Mouse (Mus musculus) embryonic facial prominence, embryonic 12.5 days (tissue): ENCODE measurements at regions not wholly inside any gene's neighbourhood (a gene's known extent, or its start where the extent isn't known, plus 50 kb on each side); places are given as distances from the start of the nearest gene placed in this dataset.
"Not testable (repeated sequence)": the region's sequence is repeated elsewhere in the genome, so short reads cannot be mapped to it uniquely, and the experiment has no call there.

Experiments used
- ATAC-seq: fragments of 200-750 bp; cut with Nextera tagmentation; 2 replicates; pipeline ENCODE4 v1.8.0; 2017; ENCODE audit not compliant: insufficient number of reproducible peaks, insufficient read depth, low FRiP score, low TSS enrichment
- H3K27ac ChIP-seq: fragments of 300-500 bp; sonication (generic); 2 replicates; pipeline ENCODE4 v1.5.1; 2016; ENCODE audit warnings: mild to moderate bottlenecking
- H3K27me3 ChIP-seq: fragments of 300-500 bp; sonication (generic); 2 replicates; pipeline ENCODE4 v1.6.1; 2016; ENCODE audit warnings: mild to moderate bottlenecking, moderate library complexity
- H3K36me3 ChIP-seq: fragments of 300-500 bp; sonication (generic); 2 replicates; pipeline ENCODE4 v1.6.1; 2016; ENCODE audit warnings: mild to moderate bottlenecking
- H3K4me1 ChIP-seq: fragments of 300-500 bp; sonication (generic); 2 replicates; pipeline ENCODE4 v1.6.1; 2016
- H3K4me2 ChIP-seq: fragments of 300-500 bp; sonication (generic); replicated peaks from 2 replicates; pipeline ENCODE4 v1.6.1; 2016; ENCODE audit warnings: mild to moderate bottlenecking, moderate library complexity
- H3K4me3 ChIP-seq: fragments of 300-500 bp; sonication (generic); 2 replicates; pipeline ENCODE4 v1.5.1; 2016; ENCODE audit warnings: mild to moderate bottlenecking
- H3K9ac ChIP-seq: fragments of 300-500 bp; sonication (generic); 2 replicates; pipeline ENCODE4 v1.6.1; 2016; ENCODE audit warnings: mild to moderate bottlenecking, moderate library complexity
- H3K9me3 ChIP-seq: fragments of 300-500 bp; sonication (generic); 2 replicates; pipeline ENCODE4 v1.6.1; 2016; ENCODE audit warnings: mild to moderate bottlenecking, moderate library complexity
- WGBS: fragments of 180-500 bp; shearing (Covaris S2); methylation state at CpG from one replicate; pipeline ENCODE4 v1.1.7; 2016; 5-methylcytosine and 5-hydroxymethylcytosine counted together

DNA sequence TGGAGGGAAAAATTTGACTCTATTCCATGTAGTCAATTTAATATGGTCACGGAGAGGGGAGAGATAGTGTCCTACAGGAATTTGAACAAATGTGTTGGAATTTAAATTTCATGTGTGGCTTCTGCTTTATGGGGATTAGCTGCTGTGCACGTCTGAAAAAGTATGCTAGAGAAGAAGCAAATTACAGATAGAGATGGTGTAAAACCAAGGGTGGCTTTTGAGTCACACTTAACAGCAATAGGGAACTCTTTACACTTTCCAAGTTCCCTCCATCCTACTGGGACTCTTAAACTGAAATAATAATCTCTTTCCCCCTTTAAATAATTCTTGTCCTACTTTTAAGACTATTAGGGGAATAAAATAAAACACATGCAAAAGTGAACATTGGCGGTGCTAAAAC, 1790.1 kb upstream of the 5930422O12Rik start:
- no peak overlapping the region for H3K27ac ChIP-seq
- 80% methylated on average over 3 of the region's 3 CpGs for WGBS
- H3K4me3 ChIP-seq = no peak overlapping the region
- H3K9ac ChIP-seq = no peak overlapping the region
- H3K9me3 ChIP-seq = no peaks in the 10 kb centered on the region
- H3K4me2 ChIP-seq = no peak overlapping the region
- H3K36me3 ChIP-seq = no peaks in the 10 kb centered on the region
- ATAC-seq = no peak
- H3K4me1 ChIP-seq = no peaks in the 10 kb centered on the region
- no peaks in the 10 kb centered on the region for H3K27me3 ChIP-seq

DNA sequence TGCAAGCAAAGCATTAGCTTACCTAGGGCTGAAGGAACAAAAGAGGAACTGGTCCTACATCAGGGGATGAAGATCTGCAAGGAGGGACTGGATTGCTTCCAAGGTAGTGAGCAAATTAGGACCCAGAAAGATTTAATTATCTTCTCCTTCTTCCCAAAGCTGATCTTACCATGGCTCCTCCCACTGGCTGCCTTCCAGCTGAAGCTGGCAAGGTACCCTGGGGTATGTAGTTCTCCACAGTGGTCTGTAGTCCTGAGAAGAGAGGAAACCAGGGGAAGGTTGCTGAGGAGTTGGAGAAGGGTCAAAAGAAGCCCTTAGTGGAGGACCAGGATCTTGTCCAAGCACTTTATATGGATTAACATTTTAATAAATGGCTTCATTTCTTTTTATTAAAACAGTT, 1764.8 kb upstream of the 5930422O12Rik start:
- H3K36me3 ChIP-seq = no peaks in the 10 kb centered on the region
- H3K4me1 ChIP-seq = no peaks in the 10 kb centered on the region
- no peak overlapping the region for H3K27ac ChIP-seq
- H3K4me3 ChIP-seq = no peak overlapping the region
- H3K9me3 ChIP-seq = no peaks in the 10 kb centered on the region
- no peaks in the 10 kb centered on the region for H3K27me3 ChIP-seq
- no peak overlapping the region for H3K9ac ChIP-seq
- no peak for ATAC-seq
- no peak overlapping the region for H3K4me2 ChIP-seq

DNA sequence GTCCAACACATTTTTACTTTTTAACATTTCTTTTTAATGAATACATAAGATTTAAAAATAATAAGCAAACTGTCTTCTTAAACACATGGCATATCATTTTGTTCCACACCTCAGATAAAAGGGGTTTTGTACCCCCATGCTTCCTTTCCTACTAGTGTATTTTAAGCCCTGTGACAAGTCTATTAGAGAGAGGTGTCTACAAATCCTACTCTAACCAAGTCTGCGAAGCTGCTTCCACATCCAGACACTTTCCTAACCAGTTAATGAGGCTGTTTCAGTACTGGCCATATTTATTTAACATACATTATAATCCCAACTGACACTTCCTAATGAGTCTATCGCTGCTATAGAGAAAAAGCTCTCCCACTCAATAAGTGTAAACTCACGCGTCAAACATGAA, 1763.0 kb upstream of the 5930422O12Rik start:
- 83% methylated on average over 4 of the region's 4 CpGs for WGBS
- no peaks in the 10 kb centered on the region for H3K36me3 ChIP-seq
- H3K27me3 ChIP-seq = no peaks in the 10 kb centered on the region
- no peaks in the 10 kb centered on the region for H3K4me1 ChIP-seq
- no peaks in the 10 kb centered on the region for H3K9me3 ChIP-seq
- H3K4me2 ChIP-seq = no peak overlapping the region
- H3K9ac ChIP-seq = no peak overlapping the region
- ATAC-seq = no peak
- no peak overlapping the region for H3K27ac ChIP-seq
- no peak overlapping the region for H3K4me3 ChIP-seq

DNA sequence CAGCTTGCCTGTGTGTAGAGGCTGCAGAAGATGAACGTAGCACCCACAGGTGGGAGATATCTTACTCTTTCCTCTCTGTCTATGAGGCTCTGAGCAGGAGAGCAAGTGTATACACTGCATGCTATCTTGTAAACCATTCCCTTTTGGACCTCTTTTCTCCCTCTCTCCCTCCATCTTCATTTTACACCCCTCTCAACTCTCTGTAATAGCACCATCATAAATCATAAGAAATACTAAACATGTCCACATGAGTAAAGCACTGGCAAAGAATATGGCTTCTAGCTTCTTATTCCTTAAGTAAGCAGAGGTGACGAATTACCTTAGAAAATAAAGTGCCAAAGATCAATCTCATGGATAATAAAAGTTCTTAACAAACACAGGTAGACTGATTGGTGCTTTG, 1724.3 kb upstream of the 5930422O12Rik start:
- Histone ChIP-seq H3K4me1 (no peaks in the 10 kb centered on the region), H3K36me3 (no peaks in the 10 kb centered on the region), H3K4me3 (no peak overlapping the region), H3K4me2 (no peak overlapping the region), H3K9me3 (no peaks in the 10 kb centered on the region), H3K27me3 (no peaks in the 10 kb centered on the region), H3K9ac (no peak overlapping the region), H3K27ac (no peak overlapping the region)
- ATAC-seq = no peak
- WGBS = 83% methylated on average over 2 of the region's 2 CpGs

DNA sequence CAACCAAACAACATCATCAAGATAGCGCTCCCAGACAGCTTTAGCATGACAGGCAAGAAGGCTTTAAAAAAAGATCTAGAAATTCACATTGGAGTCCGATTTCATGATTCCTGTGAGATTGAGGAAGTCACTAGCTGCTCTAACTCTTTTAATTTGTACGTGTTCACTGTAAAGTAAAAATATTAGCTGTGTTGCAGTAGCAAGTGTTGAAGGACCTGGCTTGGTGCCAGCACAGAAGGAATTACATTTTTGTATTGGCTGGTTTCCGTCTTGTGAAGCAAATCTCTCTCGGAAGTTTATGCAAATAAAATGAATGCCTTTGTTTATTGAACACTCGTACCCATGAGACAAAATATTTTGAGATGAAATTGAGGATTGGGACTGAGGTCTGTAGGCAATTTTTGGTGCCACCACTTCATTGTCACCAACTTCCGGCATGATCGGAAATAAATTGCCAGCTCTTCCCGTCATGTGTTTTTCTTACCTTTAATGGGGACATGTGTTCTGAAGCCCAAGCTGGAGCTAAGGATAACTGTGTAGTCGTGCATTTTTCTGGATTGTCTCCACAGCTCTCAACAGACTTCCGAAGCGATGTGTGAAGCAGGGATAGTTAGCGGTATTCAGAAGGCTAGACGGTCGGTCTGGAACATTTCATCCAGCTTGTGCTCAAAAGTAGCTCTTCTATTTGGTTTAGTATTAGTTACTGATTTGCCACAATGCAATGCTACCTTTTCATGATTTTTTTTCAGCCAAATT, 1715.0 kb upstream of the 5930422O12Rik start:
- Histone ChIP-seq H3K36me3 (no peaks in the 10 kb centered on the region), H3K4me1 (no peaks in the 10 kb centered on the region), H3K9me3 (no peaks in the 10 kb centered on the region), H3K27ac (no peak overlapping the region), H3K27me3 (no peaks in the 10 kb centered on the region), H3K4me3 (no peak overlapping the region), H3K9ac (no peak overlapping the region), H3K4me2 (no peak overlapping the region)
- WGBS = 83% methylated on average over 15 of the region's 15 CpGs
- ATAC-seq = no peak

DNA sequence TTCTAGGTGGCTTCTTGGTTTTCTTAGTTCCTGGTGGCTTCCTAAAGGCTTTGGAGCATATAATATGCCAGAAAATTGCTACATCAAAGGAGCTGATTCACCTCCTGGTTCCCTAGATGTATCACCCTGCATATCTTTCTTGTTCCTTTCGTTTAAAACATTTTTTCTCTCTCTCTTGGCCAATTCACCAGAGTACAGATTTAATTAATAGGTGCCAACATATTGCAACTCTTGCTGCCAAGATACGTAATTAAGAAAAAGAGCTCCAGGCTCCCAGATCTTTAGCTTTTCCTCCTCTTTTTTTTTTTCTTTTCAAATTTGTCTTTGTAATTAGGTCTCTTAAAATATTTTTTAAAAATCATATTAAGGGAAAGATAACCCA, 1714.4 kb upstream of the 5930422O12Rik start:
- Histone ChIP-seq H3K36me3 (no peaks in the 10 kb centered on the region), H3K4me1 (no peaks in the 10 kb centered on the region), H3K27me3 (no peaks in the 10 kb centered on the region), H3K4me2 (no peak overlapping the region), H3K9me3 (no peaks in the 10 kb centered on the region), H3K27ac (no peak overlapping the region), H3K4me3 (no peak overlapping the region), H3K9ac (no peak overlapping the region)
- WGBS = 72% methylated on average over 2 of the region's 2 CpGs
- ATAC-seq = no peak

DNA sequence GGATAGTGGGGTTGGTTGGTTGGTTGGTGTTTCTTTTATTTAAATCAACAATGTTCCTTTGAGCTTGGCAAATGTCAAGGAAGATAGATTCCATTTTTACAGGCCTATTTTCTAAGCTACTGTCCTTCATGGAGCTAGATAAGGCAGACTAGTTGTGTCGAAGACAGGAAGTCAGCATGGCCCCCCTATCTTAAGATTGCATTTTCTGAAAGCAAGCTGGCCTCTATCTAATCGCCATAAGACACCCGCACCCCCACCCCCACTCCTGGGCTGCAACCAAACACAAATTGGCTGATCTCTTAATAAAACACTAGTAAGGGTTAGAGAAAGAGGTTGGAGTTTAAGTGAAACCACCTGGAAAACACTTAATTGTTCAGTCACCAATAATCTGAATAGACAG, 1708.5 kb upstream of the 5930422O12Rik start:
- WGBS = 38% methylated on average over 3 of the region's 3 CpGs
- no peak for ATAC-seq
- Histone ChIP-seq H3K4me1 (no peaks in the 10 kb centered on the region), H3K4me2 (no peak overlapping the region), H3K27ac (no peak overlapping the region), H3K36me3 (no peaks in the 10 kb centered on the region), H3K4me3 (no peak overlapping the region), H3K27me3 (no peaks in the 10 kb centered on the region), H3K9me3 (no peaks in the 10 kb centered on the region), H3K9ac (no peak overlapping the region)

DNA sequence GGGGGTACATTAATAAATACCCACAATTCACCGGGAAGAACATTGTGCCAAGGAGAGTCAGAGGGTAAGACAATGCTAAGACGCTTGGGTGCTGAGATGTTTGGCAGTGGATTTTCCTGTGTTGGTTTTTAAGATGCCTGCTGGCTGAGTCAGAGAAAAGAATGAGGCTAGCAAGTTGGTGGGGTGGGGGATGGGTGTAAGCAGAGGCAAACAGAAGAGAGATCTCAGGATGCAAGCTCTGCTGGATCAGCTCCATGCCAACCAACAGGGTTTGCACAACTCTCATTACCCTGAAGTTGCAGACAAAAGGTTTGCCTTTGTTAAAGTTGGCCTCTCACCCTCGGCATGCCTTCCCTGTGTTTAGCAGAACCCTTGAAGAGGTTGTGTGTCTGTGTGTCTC, 1707.9 kb upstream of the 5930422O12Rik start:
- Histone ChIP-seq H3K4me2 (no peak overlapping the region), H3K9me3 (no peaks in the 10 kb centered on the region), H3K36me3 (no peaks in the 10 kb centered on the region), H3K4me3 (no peak overlapping the region), H3K4me1 (no peaks in the 10 kb centered on the region), H3K27ac (no peak overlapping the region), H3K9ac (no peak overlapping the region), H3K27me3 (no peaks in the 10 kb centered on the region)
- ATAC-seq = no peak
- WGBS = 42% methylated on average over 3 of the region's 3 CpGs

DNA sequence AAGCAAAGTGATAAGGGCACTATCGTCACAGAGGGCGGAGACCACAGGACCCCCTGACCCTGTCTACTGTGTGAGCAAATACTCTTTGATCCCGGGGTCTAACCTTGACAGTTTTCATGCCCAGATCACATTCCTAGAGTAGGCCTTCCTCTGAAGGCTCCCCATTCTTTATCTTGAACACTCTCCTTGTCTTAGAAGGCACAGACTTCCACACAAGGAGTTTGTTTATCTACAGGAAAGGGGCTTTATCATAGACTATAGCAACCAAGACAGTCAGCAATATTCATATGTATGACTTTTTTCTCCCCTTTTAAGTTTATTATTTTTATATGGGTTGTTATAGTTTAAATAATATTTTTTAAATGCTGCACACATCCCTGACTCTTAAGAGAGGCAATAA, 1703.1 kb upstream of the 5930422O12Rik start:
- Histone ChIP-seq H3K27me3 (no peaks in the 10 kb centered on the region), H3K4me1 (no peaks in the 10 kb centered on the region), H3K9me3 (no peaks in the 10 kb centered on the region), H3K4me2 (no peak overlapping the region), H3K9ac (no peak overlapping the region), H3K36me3 (no peaks in the 10 kb centered on the region), H3K4me3 (no peak overlapping the region), H3K27ac (no peak overlapping the region)
- ATAC-seq = no peak
- 69% methylated on average over 3 of the region's 3 CpGs for WGBS

DNA sequence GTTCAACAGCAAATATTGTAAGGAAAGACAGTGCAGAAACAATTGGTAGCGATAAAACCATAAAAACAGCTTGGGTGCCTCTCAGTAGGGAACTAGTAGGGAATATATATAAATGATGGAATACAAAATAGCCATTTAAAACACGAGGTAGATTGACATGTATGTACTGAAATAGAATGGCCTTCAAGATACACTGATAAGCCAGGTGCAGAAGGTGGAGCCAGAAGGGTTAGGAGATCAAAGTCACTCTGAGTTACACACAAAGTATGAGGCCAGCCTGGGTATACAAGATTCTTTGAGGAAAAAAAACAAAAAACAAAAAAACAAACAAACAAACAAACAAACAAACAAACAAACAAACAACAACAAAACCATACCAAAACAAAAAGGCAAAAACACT, 1692.9 kb upstream of the 5930422O12Rik start:
- no peak overlapping the region for H3K27ac ChIP-seq
- H3K36me3 ChIP-seq = no peaks in the 10 kb centered on the region
- H3K27me3 ChIP-seq = no peaks in the 10 kb centered on the region
- H3K9me3 ChIP-seq = no peaks in the 10 kb centered on the region
- no peak overlapping the region for H3K4me3 ChIP-seq
- H3K4me1 ChIP-seq = no peaks in the 10 kb centered on the region
- no peak overlapping the region for H3K9ac ChIP-seq
- H3K4me2 ChIP-seq = no peak overlapping the region
- 82% methylated on average over 2 of the region's 2 CpGs for WGBS
- ATAC-seq = no peak

DNA sequence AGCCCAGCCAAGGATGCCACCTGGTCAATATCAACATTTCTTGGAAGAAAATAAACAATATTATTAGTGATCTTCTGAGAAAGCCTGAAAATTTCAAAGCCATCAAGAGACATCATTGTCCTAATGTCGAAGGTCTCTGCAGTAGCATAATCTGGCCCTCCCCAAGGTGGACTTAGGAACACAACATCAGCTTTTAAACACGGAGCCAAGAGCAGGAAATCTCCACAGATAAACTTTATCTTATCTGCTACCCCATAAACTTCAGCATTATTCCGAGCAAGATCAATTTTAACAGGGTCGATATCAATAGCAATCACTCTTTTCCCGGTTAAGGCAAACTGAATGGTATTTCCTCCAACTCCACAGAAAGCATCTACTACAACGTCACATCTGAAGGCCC, 1691.2 kb upstream of the 5930422O12Rik start:
- not testable (repeated sequence) for H3K4me2 ChIP-seq, H3K27ac ChIP-seq, H3K27me3 ChIP-seq, H3K4me3 ChIP-seq, H3K36me3 ChIP-seq, H3K9ac ChIP-seq, H3K9me3 ChIP-seq, H3K4me1 ChIP-seq, ATAC-seq
- 87% methylated on average over 6 of the region's 6 CpGs for WGBS

DNA sequence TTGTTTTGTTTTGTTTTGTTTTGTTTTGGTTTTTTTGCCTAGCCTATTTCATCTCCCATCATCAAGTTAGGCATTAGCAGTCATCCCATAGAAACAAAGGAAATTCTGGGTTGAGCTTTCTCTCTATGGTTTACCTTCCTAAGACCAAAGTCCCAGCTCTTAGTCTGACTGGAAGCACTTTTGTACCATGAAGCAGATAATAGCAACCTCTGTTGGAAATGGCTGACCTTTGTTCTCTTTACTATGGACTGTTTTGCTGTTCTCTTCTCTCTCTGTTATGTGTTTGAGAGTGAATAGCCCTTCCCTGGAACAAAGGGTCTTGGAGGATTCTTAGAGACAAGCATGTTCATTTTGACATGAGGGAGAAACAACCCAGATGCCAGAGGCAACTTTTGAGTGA, 1681.7 kb upstream of the 5930422O12Rik start:
- no peaks in the 10 kb centered on the region for H3K36me3 ChIP-seq
- H3K9me3 ChIP-seq = no peaks in the 10 kb centered on the region
- ATAC-seq = no peak
- no peak overlapping the region for H3K4me3 ChIP-seq
- no peak overlapping the region for H3K4me2 ChIP-seq
- no peaks in the 10 kb centered on the region for H3K27me3 ChIP-seq
- no peaks in the 10 kb centered on the region for H3K4me1 ChIP-seq
- H3K27ac ChIP-seq = no peak overlapping the region
- no peak overlapping the region for H3K9ac ChIP-seq

DNA sequence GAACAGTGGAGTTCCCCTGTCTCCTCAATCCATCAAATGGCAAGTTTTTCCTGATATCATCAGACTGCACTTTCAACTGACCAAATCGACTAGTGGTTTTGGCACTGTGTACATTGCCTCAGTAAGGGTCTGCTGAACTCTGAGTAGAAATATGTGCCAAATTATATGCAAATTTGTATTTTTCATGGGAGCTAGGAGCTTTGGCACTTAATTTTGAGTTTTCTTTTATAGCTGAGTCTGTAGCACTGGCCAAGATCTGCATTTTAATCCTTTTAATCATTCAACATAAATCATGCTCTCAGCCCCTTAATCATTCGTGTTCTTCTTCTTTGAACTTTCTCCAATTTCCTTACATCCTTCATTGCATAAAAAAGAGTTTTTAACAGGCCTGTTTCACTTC, 1678.5 kb upstream of the 5930422O12Rik start:
- no peak for ATAC-seq
- Histone ChIP-seq H3K27me3 (no peaks in the 10 kb centered on the region), H3K27ac (no peak overlapping the region), H3K9ac (no peak overlapping the region), H3K4me1 (no peaks in the 10 kb centered on the region), H3K9me3 (no peaks in the 10 kb centered on the region), H3K36me3 (no peaks in the 10 kb centered on the region), H3K4me2 (no peak overlapping the region), H3K4me3 (no peak overlapping the region)
- 76% methylated on average over 2 of the region's 2 CpGs for WGBS
